Mouse (Mus musculus) thymus, postnatal 36 days (tissue): ENCODE results near the gene Camk2g.
A peak's percentile ranks its signal among the peaks of the same experiment; 100 is the strongest.
"Not testable (repeated sequence)": the region's sequence is repeated elsewhere in the genome, so short reads cannot be mapped to it uniquely, and the experiment has no call there.

Experiments used
- DNase-seq, 2 experiments: peaks; one replicate each; pipeline ENCODE4 v3.0.0; 2022; ENCODE audit warnings: mixed read lengths in 2 of 2

Gene Camk2g

DNA sequence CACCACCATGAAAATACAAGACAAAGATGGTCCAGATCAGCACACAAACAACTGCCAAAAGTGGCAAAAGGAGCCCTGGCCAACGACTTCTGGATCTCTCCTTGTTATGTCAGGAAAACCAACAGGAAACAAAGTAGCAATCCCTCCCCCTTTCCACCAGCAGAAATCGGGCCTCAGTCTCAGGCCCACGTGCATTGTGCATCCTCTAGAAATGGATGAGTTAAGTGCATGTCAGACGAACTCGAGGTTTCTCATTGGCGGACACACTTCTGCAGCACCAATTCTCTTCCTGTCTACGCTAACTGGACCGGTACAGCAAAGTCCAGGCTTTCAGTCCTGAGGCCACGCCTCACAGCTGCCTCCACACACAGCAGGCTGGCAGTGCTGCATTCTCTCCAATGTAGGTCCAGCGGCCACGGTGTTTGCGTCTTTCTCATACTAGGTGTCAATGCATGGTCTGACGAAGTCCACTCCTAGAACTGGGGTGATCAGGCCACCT, 57.9 kb downstream of the Camk2g start:
- no peak for DNase-seq

DNA sequence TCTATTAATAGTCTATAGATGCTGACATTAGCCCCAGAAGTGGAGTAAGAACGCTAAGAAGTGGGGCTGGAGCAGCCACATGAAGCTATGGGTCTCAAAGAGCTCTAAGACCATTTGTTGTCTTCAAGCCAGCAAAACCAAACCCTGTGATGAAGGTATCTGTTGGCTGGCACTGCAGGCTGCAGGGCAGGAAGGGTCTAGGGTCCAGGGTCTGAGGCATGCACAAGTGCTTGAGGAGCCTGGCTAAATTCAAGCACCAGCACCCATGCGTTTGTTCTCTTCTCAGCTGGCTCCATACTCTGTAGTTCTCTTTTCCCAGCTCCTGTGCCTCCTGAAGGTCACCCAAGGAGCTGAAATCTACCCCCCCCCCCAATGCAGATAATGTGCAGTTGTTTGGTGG, 58.8 kb downstream of the Camk2g start:
- DNase-seq, result no peak

DNA sequence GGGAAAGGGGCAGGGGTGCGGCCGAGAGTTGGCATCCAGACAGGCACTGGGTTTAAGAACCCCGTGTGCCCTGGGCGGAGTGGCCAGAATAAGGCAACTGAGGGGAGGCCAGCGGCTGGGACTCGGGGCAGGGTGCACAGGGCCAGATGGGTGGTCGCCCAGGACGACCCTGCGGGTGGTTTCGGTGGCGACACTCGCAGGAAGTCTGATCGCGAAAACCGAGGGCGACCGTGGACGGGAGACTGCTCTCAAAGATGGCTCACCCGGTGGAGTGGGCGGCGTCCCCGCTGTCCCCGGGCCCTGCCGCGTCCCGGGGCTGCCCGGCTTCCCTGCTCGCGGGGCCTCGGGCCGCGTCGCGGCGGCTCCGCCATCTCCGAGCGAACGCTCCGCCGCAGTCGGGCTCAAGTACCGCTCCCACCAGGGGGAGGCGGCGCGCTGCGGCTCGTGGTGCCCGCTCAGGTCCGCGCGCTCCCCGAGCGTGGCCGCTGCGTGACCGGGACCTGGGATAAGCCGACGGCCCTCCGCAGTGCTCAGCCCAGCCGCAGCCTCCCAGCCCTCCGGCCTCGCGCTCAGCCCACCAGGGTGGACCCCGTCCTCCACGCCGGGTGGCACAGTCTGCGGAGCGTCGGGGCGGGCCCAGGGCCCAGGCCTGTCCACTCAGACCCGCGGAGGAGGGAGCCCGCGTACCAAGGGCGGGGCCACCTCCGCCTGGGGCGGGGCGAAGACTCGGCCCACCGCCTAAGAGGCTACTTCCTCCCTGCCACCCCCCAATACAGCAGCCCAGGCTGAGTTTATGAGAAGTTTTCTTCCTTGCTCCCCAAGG, 59.7 kb downstream of the Camk2g start, which contains the start of gene Ndst2:
Gene Ndst2, minus strand, starts transcription at position 611 of the 823 bp plus-strand sequence.
- peak; percentile 80 to 86 for DNase-seq

DNA sequence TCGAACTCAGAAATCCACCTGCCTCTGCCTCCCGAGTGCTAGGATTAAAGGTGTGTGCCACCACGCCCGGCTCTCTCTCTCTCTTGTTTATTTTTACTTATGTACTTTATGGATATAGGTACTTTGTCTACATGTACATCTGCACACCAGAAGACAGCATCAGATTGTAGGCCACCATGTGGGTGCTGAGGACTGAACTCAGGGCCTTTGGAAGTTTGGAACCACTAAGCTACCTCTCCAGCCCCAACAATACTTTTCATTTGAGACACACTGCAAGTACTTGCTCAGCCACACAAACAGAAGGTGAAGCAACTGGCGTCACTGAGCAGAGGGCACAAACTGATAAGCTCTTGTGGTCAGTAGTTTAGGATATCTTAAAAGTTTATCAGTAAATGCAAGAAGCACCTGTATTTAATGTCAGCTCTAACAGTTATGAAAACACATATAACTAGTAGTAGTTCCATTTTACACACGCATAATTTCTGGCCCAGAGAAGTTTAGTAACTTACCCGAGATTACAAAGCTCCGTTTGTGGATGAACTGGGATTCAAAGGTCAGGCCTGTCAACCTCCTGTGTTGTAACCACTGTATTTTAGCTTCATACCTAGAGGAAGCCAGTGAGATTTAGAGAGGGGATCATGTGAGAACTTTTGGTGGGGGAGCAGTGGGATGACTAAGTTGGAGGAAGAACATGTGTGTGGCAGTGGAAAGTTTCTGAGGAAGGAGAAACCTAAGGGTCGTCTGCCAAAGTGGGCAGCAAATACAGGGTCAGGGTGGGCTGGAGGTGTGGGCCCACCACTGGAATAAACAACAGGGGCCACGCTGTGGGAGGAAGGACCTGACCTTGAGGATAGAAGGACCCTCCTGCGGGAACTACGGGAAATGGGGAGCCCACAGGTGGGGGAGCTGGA, 60.6 kb downstream of the Camk2g start:
- DNase-seq, result no peak

DNA sequence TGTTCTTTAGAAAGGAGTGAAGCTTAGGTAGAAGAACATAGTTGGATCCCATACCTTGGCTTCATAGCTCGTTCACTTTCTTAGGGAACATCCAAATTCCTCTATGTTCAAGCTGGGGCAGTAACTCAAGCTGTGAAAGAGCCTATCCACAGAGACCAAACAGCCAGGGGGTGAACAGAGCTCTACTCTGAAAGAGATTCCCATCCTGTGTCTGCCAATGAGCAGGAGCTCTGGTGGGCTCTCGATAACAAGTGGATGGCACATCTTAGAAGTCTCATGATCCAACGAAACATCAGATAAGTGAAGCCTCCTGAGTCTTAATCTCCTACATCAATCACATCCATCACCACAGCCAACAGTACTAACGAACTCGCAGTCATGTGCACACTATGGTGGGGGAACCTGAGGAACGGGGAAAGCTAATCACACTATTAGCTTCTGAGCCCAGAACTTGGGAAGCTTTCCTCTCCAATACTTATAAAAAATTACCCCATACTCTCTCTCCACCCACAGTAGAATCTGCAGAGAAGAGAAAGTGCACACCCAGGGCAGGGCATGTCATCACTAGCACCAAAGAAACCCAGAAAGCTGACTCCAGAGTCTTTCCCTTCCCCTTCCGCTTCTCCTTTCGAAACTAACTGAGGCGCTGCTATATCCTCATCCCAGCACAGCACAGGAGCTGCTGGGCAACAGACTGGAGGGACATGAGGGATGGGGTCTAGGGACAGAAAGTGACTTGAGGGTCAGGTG, 62.9 kb downstream of the Camk2g start:
- DNase-seq, result no peak

DNA sequence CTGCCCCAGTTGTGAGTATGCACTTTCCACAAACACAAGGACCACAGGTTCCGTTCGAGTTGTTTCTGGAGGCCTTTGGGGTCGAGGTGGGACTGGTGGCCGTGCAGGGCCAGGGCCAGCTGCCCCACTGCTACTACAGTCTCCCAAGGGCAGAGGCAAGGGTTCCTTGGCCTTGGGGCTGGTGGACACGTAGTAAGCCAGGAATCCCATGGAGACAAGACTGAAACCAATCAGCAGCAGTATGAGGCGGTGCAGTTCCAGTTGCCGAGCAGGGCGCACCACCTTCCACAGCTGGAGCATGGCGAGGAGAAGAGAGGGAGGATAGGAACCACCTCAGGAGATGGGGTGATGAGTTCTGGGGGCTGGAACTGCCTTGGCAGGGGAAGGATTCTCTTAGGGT, 64.0 kb downstream of the Camk2g start:
- DNase-seq, result no peak

DNA sequence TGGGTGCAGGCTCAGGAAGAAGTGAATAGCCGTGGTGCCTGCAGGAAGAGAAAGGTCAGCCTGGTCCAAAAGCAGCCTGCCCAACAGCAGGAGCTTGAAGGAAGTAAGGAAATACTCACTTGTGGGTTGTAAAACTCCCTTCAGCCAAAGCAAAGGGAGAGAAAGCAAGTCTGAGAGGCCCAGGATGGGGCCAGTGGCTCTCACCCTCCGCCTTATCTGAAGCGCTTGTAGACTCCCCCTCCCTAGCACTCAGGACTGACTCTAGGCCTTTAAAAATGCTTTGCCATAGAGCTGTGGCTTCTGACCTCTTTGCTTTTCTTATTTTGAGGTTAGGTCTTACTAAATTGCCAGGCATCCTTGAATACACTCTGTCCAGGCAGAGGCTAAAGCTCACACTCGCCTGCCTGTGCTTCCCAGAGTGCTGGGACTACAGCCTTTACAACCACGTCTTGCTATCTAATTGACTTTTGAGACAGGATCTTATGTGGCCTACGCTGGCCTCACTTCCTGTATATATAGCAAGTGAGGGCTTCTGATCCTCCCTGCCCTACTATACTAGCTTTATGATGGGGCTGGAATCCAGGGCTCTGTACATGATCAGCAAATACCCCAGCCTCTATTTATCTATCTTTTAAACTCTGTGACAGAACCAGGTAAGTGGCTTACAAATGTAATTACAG, 68.1 kb downstream of the Camk2g start:
- DNase-seq, result no peak

DNA sequence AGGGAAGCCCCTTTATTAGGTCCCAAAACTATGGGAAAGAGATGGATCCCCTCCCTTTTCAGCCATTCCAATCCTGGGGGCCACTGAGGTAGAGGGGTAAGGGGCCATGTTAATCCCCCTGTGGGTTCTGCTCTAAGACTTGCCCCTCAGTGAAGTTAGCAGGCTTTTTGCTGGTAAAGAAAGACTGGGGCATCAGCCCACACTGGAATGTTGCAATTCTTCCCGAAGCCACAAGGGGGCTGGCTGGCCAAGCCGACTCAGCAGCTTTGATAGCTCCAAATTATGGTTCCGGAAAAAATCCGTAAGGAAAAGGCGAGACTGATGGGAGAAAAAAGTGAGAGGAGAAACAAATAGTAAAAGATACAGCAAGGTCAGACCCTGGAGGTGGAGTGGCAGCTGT, 69.8 kb downstream of the Camk2g start:
- DNase-seq, result peak; percentile 40 to 47

DNA sequence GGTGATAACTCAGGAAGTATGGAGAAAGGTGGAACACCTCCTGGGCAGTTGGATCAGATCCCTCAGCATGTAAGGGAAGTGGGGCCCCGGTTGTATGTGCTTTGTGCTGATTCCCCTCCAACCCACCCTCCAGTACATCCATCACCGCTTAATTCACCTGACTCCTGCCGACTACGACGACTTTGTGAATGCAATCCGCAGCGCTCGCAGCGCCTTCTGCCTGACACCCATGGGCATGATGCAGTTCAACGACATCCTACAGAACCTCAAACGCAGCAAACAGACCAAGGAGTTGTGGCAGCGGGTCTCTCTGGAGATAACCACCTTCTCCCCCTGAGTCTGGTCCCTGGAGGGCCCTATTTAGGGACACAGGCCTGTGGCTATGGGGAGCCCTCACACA, 70.9 kb downstream of the Camk2g start:
- DNase-seq, result no peak

DNA sequence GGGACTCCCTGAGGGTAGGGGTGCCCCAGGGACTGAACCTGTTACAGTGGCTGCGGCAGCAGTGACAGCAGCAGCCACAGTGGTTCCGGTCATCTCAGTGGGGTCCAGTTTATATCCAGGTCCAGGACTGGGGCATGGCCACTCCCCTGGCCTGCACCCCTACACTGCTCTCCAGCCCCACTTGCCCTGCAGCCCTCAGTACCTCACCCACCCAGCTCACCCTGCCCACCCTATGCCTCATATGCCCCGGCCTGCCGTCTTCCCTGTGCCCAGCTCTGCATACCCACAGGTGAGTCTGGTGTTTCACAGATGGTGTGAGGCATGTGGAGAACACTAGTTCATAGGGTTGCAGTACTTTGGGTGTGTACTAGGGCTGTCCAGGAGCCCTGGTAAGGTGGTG, 72.5 kb downstream of the Camk2g start:
- DNase-seq, result no peak

DNA sequence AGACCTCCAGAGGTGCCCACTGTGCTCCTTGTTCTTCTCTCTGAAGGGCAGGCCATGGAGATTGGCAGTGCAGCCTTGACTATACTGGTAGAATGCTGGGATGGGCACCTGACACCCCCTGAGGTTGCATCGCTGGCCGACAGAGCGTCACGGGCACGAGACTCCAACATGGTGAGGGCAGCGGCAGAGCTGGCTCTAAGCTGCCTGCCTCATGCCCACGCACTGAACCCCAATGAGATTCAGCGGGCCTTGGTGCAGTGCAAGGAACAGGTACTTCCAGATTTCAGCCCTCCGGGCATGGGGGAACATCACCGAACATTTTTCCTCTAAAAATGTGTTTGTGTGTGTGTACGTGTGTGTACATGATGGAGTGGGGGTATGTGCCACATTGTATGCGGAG, 74.1 kb downstream of the Camk2g start:
- DNase-seq, result no peak

DNA sequence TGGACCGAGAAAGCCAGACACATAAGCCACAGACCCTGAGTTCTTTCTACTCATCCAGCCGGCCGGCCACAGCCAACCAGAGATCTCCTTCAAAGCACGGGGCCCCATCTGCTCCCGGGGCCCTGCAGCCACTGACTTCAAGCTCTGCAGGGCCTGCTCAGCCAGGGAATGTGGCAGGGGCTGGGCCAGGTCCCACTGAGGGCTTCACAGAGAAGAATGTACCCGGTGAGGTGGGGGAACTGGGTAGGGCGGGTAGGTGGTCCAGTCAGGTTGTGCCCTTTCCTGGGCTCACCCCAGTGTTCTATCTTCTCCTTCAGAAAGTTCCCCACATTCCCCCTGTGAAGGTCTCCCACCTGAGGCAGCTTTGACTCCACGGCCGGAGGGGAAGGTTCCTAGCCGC, 75.4 kb downstream of the Camk2g start:
- DNase-seq, result no peak

DNA sequence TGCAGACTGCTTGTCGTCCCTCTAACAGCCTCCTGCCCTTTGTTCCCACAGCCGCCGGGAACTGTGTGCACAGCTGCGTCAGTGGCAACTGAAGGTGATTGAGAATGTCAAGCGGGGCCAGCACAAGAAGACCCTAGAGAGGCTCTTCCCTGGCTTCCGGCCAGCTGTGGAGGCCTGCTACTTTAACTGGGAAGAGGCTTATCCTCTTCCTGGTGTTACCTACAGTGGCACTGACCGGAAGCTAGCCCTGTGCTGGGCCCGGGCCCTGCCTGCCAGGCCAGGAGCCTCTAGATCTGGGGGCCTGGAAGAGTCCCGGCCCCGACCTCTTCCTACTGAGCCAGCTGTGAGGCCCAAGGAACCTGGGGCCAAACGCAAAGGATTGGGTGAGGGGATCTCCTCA, 80.1 kb downstream of the Camk2g start:
- no peak for DNase-seq

DNA sequence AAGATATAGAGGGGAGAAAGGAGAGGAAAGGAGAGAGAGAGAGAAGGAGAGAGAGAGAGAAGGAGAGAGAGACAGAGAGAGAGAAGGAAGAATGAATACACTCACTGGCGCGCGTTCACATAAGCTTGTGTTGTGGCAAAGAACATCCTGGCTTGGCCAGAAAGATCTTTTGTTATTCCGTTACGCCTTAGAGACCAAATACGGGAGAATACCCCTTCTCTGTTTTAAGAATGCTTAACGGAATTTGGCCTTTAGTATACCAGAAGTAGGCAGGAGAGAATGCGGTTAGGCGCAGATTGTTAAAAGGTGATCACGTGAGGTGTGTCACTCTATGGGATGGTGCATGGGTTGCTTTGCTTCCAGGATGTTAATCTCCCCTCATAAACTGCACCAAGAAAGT, 85.6 kb downstream of the Camk2g start:
- DNase-seq, result no peak

DNA sequence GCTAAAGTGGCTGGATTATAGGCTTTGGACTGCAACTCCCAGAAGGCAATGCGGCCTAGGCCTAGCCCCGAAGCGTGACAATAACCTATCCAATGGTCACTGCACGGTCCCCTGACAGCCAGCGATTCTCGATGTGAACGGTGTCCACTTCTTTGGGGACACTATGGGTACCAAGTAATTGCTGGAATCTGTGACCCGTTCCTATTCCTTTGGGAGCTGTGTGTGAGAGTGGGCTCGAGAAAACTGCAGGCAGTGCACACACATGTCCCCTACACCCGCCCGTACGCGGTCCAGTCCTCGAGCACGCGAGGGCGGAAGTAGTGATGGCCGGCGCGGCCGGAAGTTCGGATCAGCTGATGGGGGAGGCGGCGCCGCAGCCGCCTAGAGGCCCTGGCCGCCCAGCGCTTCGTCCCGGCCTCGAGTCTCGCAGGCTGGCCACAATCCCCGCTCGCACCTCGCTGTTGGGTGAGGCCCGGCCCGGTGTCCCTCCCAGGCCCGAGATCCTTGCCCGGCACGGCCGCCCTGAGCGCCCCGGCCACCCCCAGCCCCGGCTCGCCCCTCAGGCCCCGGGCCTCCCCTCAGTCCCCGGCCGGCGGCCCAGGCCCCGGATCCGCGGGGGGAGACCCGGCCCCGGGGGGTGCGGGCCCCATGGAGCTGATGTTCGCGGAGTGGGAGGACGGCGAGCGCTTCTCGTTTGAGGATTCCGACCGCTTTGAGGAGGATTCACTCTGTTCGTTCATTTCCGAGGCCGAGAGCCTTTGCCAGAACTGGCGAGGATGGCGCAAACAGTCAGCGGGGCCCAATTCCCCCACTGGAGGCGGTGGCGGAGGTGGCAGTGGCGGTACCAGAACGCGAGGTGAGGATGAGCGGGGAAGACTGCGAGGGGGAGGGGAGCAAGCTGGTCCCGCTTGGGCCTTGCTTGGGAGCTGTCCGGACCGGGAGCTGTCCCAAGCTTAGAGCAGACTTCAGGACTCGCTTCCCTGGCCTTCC, 86.4 kb downstream of the Camk2g start, which contains the start of gene Zswim8:
Gene Zswim8, plus strand, starts transcription at position 352 of the 990 bp plus-strand sequence.
- peak; percentile 69 to 74 for DNase-seq

DNA sequence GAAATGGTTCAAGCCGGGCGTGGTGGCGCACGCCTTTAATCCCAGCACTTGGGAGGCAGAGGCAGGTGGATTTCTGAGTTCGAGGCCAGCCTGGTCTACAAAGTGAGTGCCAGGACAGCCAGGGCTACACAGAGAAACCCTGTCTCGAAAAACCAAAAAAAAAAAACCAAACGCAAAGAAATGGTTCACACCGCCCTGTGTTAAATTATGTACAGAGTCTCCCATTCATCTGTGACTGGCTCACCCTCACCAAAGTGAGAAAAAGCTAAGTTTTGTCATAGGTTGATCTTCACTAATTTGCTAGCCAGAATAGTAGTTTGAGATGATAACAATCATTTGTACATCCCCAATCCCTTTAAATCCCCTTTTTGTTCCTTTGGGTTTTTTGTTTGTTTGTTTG, 90.4 kb downstream of the Camk2g start:
- not testable (repeated sequence) for DNase-seq

DNA sequence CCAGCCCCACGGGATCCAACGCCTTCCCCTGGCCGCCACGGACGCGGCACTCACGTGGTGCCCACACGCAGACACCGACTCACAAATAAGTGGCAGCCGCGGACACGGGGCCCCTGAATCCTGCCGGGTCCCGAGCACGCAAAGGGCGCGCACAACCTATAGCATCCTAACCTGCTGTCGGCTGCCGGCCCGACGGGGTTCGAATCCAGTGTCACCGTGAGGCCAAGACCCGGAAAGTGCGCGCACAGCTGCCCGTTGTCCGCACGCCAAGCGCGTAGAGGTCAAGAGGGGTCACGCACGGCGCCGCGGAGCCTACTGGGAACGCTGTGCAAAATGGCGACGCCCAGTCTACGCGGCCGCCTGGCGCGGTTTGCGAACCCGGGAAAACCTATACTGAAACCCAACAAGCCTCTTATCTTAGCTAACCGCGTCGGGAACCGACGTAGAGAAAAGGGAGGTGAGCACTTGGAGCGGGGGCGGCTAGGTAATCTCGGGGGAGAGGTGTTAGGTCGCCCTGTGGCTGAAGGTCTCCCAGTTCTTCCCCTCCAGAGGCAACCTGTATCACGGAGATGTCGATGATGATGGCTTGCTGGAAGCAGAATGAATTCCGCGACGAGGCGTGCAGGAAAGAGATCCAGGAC, 91.0 kb downstream of the Camk2g start, which contains the start of gene Chchd1:
Gene Chchd1, plus strand, starts transcription at position 266 of the 641 bp plus-strand sequence.
- peak; percentile 80 to 83 for DNase-seq

DNA sequence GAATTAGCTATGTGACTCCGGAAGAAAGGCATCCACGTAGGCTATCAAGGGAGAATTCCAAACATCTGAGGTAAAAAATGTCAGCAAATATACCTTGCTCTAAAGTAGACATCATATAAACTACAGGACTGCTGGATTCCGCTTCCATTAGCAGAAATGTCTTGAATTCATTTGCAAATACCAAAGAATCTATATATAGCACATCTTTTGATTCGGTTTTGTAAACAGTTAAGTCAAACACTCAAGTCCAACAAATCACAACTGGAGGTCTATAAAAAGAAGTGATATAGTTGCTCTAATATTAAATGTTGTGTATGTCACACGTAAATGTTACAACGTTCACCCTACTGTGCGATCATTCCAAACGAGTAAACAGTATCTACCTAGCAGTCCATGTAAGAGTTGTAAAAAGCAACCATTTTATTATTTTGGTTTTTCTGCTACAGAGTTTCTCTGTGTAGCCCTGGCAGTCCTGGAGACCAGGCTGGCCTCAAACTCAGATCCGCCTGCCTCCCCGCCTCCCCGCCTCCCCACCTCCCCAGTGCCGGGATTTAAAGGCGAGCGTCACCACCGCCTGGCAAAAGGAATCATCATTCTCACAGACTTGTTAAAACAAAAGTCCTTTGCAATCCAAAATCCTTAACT, 91.7 kb downstream of the Camk2g start:
- no peak for DNase-seq

DNA sequence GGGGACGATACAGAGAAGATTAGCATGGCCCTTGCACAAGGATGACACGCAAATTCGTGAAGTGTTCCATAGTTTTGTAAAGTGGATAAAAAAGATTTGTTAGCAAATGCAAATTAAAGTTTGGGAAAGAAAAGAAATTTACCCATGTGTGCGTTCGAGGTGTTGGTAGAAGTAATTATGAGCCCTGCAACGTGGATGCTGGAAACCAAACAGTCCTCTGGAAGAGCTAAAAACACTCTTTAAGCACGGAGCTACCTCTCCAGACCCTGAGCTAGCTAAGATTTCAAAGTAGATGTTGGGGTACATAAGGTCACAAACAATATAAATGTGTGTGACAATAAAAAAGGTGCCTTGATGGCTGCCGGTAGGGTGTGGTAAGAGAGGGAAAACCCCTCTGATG, 92.3 kb downstream of the Camk2g start:
- DNase-seq, result no peak

DNA sequence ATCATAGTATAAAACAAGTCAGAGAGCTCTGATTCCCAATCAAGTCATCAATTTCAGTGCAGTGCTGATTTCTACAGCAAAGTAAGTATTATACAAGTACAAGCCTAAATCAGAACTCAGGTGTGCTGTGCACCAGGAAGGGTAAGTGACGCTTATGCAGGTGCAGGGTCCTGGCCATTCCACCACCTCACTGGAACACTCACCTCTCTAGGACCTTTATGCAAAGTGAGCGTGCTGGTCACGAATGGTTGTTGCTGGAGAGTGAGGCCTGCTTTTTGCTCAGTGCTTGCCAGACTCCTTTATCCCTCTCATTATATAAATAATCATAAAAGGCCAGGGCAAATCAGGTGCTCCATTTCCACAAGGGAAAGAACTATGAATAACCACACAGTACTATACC, 93.5 kb downstream of the Camk2g start:
- DNase-seq, result no peak
